Mouse (Mus musculus): Measurements from ENCODE around the gene Trnau1ap.
"Not testable (repeated sequence)": the region's sequence is repeated elsewhere in the genome, so short reads cannot be mapped to it uniquely, and the experiment has no call there.

The Trnau1ap gene

DNA sequence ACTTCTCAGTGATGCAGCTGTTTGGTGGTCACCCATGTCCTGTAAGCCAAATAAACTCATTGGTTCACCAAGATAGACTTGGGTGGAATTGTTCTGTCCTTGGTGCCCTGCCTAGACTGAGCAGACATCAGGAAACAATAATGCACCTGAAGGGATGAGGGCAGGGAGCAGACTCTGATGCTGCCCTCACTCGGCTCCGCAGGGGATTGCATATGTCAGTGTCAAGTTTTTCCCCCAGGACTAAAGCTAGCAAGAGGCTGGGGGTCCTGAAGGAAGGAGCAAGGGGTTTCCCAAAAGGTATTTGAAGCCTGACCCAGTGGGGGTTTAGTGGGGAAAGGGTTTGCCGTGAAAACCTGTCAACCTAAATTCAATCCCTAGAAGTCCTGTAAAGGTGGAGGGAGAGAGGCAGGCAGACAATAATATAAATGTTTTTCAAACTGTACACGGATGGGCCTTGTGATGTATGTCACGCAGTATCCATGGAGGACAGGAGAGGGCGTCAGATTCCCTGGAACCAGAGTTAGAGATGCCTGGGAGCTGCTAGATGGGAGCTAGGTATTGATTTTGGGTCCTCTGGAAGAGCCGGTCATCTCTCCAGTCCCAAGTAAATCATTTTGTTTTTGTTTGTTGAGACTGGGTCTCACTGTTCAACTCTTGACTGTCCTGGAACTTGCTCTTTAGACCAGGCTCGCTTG is 33.5 kb downstream of the Trnau1ap start:
- DNase-seq: no peak

DNA sequence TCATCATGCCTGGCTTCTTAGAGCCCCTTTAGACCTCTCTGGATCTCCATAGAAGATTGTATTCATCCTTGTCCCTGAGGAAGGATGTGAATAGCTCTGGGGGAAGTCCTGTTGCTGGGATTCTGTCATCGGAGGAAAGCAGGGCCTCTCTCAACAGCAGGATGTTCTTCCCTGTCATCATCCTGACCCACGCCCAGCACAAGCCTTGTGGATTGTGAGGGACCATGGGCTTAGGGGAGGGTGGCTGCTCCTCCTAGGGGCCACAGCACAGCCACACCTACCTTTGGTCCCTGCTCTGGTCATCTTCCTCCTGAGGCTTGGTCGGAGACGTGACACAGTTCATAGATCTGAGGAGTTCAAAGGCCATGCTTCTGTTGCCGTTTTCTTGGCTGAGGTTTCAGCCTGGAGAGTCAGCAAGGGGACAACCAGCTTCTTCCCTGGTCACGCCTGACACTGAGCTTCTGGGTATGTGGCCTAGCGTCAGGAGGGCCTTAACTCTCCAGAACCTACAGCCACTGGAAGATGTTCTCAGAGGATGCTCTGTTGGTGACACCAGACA is 35.6 kb downstream of the Trnau1ap start:
- DNase-seq: peak; percentile 90

DNA sequence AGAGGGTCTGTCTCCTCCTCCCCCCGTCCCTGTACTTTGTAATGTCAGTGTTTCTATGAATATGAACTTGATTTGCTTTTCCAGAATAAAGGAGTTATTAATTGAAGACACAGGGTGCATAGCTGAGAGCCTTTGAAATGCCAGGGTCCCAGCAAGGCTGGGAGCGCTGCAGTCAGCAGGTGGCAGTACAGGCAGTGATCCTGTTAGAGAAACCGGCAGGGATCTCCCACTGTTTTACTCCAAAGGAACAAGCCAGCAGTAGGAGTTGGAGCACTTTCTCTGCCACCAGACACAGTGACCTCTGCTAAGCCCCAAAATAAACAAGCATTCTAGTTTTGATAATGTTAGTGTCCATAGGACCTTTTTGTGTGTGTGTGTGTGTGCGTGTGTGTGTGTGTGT is 36.4 kb downstream of the Trnau1ap start:
- DNase-seq: peak; percentile 93

DNA sequence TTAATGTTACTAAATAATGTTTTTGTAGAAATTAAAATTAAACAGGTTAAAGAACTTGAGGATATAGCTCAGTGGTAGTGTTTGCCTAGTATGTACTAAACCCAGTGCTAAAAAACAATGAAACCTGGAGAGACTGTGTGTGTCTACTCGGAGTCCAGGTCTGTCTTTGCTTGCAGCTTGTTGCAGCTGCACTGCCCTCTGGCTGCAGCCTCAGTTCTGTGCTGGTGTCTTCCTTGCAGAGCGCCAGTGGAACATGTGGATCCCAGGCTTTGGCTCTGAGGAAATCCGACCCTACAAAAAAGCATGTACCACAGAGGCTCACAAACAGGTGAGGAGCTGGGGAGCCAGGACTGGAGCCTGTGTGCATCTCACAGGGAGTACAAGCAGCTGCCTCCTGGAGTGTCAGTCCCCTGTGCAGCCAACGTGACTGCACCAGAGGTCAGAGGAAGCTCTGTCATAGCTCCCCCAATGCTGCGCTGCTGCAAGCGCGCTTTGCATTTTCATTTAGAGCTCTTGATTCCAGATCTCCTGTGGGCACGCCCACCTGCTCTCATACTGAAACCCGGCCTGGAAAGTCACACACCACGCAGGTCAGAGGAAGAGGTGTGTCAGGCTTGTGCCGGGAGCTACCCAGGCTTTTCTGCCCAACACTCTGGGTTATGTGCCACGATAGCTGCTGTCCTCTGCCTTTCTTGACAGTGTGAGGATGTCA is 37.6 kb downstream of the Trnau1ap start:
- DNase-seq: no peak

DNA sequence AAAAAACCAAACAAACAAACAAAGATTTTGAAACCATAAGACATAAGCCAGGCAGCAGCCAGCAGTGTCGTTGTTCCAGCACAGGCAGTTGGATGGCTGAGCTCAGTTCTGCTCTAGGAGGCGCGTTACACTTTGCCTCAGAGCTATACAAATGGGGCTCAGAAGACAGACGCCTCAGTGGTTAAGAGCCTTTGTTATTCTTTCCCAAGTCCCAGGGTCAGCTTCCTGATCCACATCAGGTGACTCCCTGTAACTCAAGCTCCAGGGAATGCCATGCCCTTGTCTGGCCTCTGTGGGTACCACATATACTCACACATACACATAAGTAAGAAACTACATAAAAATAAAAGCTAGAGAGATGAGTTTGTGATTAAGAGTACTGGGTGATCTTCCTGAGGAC is 38.3 kb downstream of the Trnau1ap start:
- DNase-seq: no peak

DNA sequence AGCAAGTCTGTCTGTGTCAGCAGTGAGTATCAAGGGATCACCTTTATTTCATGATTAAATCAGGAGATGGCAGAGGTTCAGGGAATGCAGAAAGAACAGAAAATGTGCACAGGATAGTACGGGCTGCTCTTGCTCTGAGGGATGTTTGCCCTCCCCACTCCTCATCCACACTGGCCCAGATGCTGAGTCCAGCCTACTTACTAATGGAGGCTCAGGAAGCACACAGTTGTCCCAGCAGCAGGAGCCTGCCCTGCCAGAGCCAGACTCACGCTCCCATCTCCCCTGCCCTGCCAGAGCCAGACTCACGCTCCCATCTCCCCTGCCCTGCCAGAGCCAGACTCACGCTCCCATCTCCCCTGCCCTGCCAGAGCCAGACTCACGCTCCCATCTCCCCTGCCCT is 40.5 kb downstream of the Trnau1ap start:
- DNase-seq: not testable (repeated sequence)

DNA sequence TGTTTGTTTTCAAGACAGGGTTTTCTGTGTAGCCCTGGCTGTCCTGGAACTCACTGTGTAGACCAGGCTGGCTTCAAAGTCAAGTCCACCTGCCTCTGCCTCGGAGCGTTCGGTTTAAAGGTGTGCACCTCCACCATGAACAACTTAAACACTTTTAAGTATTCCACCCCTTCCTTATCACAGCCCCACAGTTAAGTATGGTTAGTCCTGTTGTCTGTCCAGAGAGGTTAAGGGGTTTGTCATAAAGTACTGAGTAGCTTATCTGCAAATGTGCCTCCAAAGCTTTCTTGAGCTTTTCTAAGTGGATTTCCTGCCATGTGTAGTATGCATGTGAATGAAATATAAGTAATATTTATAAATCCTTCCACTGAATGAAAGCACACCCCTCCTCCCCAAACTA is 53.4 kb downstream of the Trnau1ap start:
- no peak for DNase-seq

DNA sequence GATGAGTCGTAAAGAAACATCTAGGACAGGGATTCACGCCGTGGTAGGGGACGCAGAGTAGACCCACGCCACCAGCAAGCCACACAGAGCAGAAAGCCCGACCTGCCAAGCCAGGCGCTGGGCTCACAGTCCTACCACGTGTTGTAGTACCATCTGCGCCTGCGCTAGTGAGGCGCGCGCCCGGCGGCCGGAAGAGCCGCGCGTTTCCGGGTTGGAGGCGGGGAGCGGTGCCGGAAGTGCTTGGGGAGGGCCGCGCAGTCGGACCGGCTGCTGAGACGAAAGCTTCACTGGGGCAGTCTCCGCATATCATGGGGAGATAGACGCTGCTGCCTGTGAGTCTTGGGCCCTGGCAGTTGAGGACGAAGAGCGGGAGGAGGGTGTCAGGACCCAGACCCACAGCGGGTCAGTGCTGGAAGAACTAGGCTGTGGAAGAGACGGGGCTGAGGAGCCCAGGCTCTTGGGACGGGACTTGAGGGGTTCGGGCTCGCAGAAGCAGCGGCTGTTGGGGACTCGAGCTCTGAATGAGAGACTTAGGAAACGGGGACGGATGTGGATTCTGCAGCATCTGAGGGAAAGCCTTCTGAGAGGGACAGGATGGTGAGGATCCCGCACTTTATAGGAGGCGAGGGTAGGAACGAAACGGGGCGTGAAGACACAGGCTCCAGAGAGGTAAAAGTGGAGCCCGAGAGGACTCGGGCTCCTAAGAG is 55.0 kb downstream of the Trnau1ap start, which contains the start of gene Taf12:
Gene Taf12 (plus strand): TSS at position 220 of the 707 bp plus-strand sequence.
- peak; percentile 100 for DNase-seq

DNA sequence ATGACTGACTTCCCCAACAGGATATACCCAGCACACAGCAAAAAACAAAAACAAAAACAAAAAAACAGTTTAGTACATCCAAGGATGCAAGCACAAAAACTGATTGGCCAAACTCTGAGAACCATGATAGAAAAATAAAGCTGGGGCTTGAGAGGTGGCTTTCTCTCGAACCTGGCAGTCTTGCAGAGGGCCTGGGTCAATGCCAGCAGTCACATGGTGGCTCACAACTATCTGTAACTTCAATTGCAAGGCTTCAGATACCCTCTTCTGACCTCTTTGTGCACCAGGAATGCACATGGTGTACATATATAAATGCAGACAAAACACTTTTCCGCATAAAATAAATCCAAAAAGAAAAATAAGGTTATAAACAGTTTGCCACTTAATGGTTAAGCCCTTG is 56.2 kb downstream of the Trnau1ap start:
- DNase-seq: no peak

DNA sequence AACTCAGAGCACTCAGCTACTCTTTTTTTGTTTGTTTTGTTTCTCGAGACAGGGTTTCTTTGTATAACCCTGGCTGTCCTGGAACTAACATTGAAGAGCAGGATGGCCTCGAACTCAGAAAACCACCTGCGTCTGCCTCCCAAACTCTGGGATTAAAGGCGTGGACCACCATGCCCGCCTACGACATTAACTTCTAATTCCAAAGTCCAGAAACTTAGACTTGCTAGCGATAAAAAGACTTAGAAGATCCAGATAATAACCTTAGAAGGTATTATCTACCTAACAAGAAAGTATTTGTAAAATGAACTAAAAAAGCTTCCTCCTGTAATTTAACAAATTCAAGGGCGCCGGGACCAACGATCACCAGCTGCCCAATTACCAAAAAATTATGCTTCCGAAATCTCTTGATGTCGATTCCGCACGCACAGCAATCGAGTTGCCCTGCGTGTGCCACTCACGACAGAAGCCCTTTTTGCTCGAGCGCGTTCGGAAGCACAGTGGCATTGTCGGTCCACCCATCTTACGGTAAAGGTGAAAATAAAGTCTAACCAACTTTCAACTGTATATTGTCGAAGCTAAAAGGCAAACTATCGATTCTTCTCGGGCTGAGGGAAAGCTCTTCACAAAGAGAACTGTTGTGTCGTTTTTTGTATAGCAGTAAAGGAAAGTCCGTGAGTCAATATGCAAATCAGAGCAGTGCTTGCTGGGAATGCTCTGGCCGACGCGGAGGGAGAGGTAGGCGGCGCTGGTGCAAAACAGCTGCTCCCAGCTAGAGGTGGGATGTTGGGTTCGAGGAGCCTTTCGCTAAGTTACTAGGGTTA is 59.4 kb downstream of the Trnau1ap start:
- DNase-seq: peak; percentile 98

DNA sequence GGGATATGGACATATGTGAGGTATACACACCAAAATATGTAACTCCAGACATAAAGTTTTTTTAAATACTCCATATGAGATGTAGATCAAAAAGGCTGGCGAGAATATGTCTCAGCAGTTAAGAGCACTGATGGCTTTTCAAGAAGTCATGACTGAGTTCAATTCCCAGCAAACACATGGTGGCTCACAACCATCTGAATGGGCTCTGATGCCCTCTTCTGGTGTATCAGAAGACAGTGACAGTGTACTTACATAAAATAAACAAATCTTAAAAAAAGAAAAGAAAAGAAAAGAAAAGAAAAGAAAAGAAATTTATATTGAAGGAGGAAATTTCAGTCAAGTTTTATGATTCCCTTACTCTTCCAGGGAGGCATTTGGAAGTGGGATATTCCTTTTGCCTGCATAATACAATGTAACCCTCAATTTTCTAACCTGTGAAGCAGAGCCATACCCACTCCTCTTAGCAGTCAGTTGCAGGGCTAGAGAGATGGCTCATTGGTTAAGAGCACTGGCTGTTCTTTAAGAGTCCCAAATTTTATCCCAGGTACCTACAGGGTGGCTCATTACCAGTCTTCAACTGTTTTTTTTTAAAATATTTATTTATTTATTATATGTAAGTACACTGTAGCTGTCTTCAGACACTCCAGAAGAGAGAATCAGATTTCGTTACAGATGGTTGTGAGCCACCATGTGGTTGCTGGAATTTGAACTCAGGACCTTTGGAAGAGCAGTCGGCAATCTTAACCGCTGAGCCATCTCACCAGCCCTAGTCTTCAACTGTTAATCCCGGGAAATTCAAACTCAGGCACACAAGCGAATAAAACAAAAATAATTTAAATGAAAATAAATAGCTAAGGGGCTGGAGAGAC is 60.2 kb downstream of the Trnau1ap start:
- DNase-seq: peak; percentile 90

DNA sequence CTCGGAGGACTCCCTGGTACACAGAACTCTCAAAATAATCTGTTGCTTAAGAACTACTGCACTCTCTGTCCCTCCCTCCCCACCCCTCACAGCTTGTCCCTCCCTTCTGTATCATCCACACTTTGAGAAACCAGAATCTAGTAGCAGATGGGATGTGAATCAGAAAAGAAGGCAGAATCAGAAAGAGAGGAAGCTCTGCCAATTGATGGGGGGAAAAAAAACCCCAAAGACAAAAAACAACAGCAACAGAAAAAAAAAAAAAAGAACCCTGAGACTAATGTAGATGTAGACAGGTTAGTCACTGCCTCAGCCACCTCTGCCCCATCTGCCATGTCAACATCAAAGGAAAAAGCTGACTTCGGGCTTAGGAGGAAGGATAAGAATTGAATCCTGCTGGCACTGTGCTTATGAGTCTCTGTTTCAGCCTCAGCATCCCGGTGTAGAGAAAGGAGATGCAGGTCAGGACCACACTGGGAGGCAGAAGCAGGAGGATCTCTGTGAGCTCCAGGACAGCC is 62.4 kb downstream of the Trnau1ap start:
- no peak for DNase-seq

DNA sequence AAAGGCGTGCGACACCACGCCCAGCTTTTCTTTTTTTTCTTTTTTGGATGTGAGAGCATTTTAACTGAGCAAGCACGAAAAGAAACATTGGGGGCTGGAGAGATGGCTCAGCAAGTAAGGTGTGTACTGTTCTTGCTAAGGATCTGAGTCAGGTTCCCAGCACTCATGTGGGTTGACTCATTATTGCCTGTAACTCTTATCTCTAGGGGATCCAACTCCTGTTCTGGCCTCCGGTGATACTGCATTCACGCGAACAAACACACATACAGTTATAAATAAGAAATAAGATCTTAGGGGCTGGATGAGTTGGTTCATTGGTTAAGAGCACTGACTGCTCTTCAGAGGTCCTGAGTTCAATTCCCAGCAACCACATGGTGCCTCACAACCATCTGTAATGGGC is 66.0 kb downstream of the Trnau1ap start:
- peak; percentile 79 for DNase-seq

DNA sequence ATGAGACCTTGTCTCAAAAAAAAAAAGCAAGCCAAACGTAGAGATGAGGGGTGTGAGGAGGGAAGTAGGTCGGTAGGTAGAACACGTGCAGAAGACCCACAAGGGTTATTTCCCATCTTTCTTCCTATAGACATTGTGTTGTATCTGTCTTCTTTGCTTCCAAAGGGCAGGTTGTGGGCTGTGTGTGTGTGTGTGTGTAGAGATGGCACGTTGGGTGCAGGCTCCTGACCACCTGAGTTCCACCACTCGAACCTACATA is 67.1 kb downstream of the Trnau1ap start:
- no peak for DNase-seq
